Mouse (Mus musculus): ENCODE results near the gene Gmip. TPM values are rescaled to one million over a fixed set of nuclear protein-coding genes. Genes with fewer than 3 reads are reported as not detected.

Gmip gene
- polyA plus RNA-seq (2012; rRNA removed) = 14.3 and 16.9 TPM in 2 replicates

- peak in 1 of 2 experiments; percentile 66 for DNase-seq (ENCODE audit: extremely low spot score in 1 of 2, low spot score in 1 of 2)
These were observed at the start of gene Gmip for GRCm38 (mm10) chr8:69808094-69808863. Gmip (plus strand) TSS chr8:69808679.

- no peak for DNase-seq (ENCODE audit: extremely low spot score in 1 of 2, low spot score in 1 of 2)
These were observed 46.5 kb upstream of the Gmip start for GRCm38 (mm10) chr8:69761814-69762445.

- no peak for DNase-seq (ENCODE audit: extremely low spot score in 1 of 2, low spot score in 1 of 2)
These were observed 37.3 kb upstream of the Gmip start for GRCm38 (mm10) chr8:69771221-69771620.

- no peak for DNase-seq (ENCODE audit: extremely low spot score in 1 of 2, low spot score in 1 of 2)
These were observed 36.4 kb upstream of the Gmip start for GRCm38 (mm10) chr8:69772106-69772505.

GRCm38 (mm10) chr8:69774503-69775148 is 33.9 kb upstream of the Gmip start, which contains the start of gene Gm20422:
Gm20422 (minus strand) TSS chr8:69774886.
- DNase-seq (ENCODE audit: extremely low spot score in 1 of 2, low spot score in 1 of 2) = peak; percentile 90

- no peak for DNase-seq (ENCODE audit: extremely low spot score in 1 of 2, low spot score in 1 of 2)
These were observed 33.3 kb upstream of the Gmip start for GRCm38 (mm10) chr8:69775149-69775534.

GRCm38 (mm10) chr8:69777111-69777510 is 31.4 kb upstream of the Gmip start:
- DNase-seq (ENCODE audit: extremely low spot score in 1 of 2, low spot score in 1 of 2) = no peak

GRCm38 (mm10) chr8:69789105-69789504 is 19.4 kb upstream of the Gmip start:
- DNase-seq (ENCODE audit: extremely low spot score in 1 of 2, low spot score in 1 of 2) = no peak

- no peak for DNase-seq (ENCODE audit: extremely low spot score in 1 of 2, low spot score in 1 of 2)
These were observed 18.7 kb upstream of the Gmip start for GRCm38 (mm10) chr8:69789731-69790130.

GRCm38 (mm10) chr8:69790364-69790763 is 18.1 kb upstream of the Gmip start:
- DNase-seq (ENCODE audit: extremely low spot score in 1 of 2, low spot score in 1 of 2) = no peak

- peak; percentile 81 to 92 for DNase-seq (ENCODE audit: extremely low spot score in 1 of 2, low spot score in 1 of 2)
These were observed 17.6 kb upstream of the Gmip start, which contains the start of the genes Atp13a1 and Zfp866 for GRCm38 (mm10) chr8:69790773-69791367. Atp13a1 (plus strand) TSS chr8:69791163. Zfp866 (minus strand) TSS chr8:69791178.

GRCm38 (mm10) chr8:69791415-69792068 is 16.9 kb upstream of the Gmip start:
- DNase-seq (ENCODE audit: extremely low spot score in 1 of 2, low spot score in 1 of 2) = no peak

- no peak for DNase-seq (ENCODE audit: extremely low spot score in 1 of 2, low spot score in 1 of 2)
These were observed 14.8 kb upstream of the Gmip start for GRCm38 (mm10) chr8:69793666-69794065.

- no peak for DNase-seq (ENCODE audit: extremely low spot score in 1 of 2, low spot score in 1 of 2)
These were observed 14.4 kb upstream of the Gmip start for GRCm38 (mm10) chr8:69794096-69794495.

- no peak for DNase-seq (ENCODE audit: extremely low spot score in 1 of 2, low spot score in 1 of 2)
These were observed 13.6 kb upstream of the Gmip start for GRCm38 (mm10) chr8:69794901-69795300.

GRCm38 (mm10) chr8:69796721-69797345 is 11.6 kb upstream of the Gmip start:
- DNase-seq (ENCODE audit: extremely low spot score in 1 of 2, low spot score in 1 of 2) = no peak

- no peak for DNase-seq (ENCODE audit: extremely low spot score in 1 of 2, low spot score in 1 of 2)
These were observed 10.8 kb upstream of the Gmip start for GRCm38 (mm10) chr8:69797661-69798060.

GRCm38 (mm10) chr8:69799261-69799660 is 9.2 kb upstream of the Gmip start:
- DNase-seq (ENCODE audit: extremely low spot score in 1 of 2, low spot score in 1 of 2) = no peak

GRCm38 (mm10) chr8:69799946-69800345 is 8.5 kb upstream of the Gmip start:
- DNase-seq (ENCODE audit: extremely low spot score in 1 of 2, low spot score in 1 of 2) = no peak

- no peak for DNase-seq (ENCODE audit: extremely low spot score in 1 of 2, low spot score in 1 of 2)
These were observed 6.7 kb upstream of the Gmip start for GRCm38 (mm10) chr8:69801796-69802195.
